Mouse (Mus musculus) hindbrain, embryonic 11.5 days (tissue): ENCODE data around the gene Vti1b. TPM values are rescaled to one million over a fixed set of nuclear protein-coding genes. Genes with fewer than 3 reads are reported as not detected.

ENCODE experiments used
- ATAC-seq: fragments of 200-750 bp; cut with Nextera tagmentation; 2 replicates; pipeline ENCODE4 v1.8.0; 2017; ENCODE audit warnings: mild to moderate bottlenecking, moderate TSS enrichment, moderate library complexity; ENCODE audit not compliant: low FRiP score
- DNase-seq: peaks from one replicate; pipeline ENCODE4 v3.0.0-alpha.2; 2015; ENCODE audit warnings: low spot score
- H3K27ac ChIP-seq: fragments of 300-500 bp; sonication (generic); 2 replicates; pipeline ENCODE4 v1.5.1; 2014; ENCODE audit warnings: mild to moderate bottlenecking, low read depth, low read length
- H3K27me3 ChIP-seq: fragments of 300-500 bp; sonication (generic); 2 replicates; pipeline ENCODE4 v1.6.1; 2014; ENCODE audit warnings: mild to moderate bottlenecking, low read length, moderate library complexity, mixed read lengths; ENCODE audit not compliant: control insufficient read depth, insufficient read depth
- H3K36me3 ChIP-seq: fragments of 300-500 bp; sonication (generic); 2 replicates; pipeline ENCODE4 v1.6.1; 2014; ENCODE audit warnings: mild to moderate bottlenecking, low read length, moderate library complexity, mixed read lengths; ENCODE audit not compliant: control insufficient read depth, insufficient read depth
- H3K4me1 ChIP-seq: fragments of 300-500 bp; sonication (generic); replicated peaks from 2 replicates; pipeline ENCODE4 v1.6.1; 2014; ENCODE audit warnings: low read length, mixed read lengths; ENCODE audit not compliant: control insufficient read depth, insufficient read depth
- H3K4me2 ChIP-seq: fragments of 300-500 bp; sonication (generic); replicated peaks from 2 replicates; pipeline ENCODE4 v1.6.1; 2014; ENCODE audit warnings: mild to moderate bottlenecking, low read depth, low read length
- H3K4me3 ChIP-seq: fragments of 300-500 bp; sonication (generic); 2 replicates; pipeline ENCODE4 v1.5.1; 2014; ENCODE audit warnings: low read depth, low read length
- H3K9ac ChIP-seq: fragments of 300-500 bp; sonication (generic); 2 replicates; pipeline ENCODE4 v1.6.1; 2014; ENCODE audit warnings: low read depth, low read length
- H3K9me3 ChIP-seq: fragments of 300-500 bp; sonication (generic); 2 replicates; pipeline ENCODE4 v1.6.1; 2016; ENCODE audit warnings: low read length; ENCODE audit not compliant: control insufficient read depth
- WGBS: fragments of 180-500 bp; shearing (Covaris S2); extraction: QIAGEN DNeasy Blood & Tissue Kit; methylation state at CpG from one replicate; pipeline ENCODE4 v1.1.7; 2014; 5-methylcytosine and 5-hydroxymethylcytosine counted together
- polyA plus RNA-seq: library from polyadenylated mRNA; unstranded; fragments of >200 nt; fragmentation: Nextera tagmentation; extraction: Ambion mirVana; gene quantifications from 2 replicates; pipeline ENCODE4 v1.2.1, GENCODE M21; 2014

Gene Vti1b
- polyA plus RNA-seq = 119 and 121 TPM in 2 replicates

GRCm38 (mm10) chr12:79172019-79172941 lies at the start of gene Vti1b:
TSS of gene Vti1b (minus strand) at chr12:79172667.
- WGBS = under 1% methylated on average over 70 of the region's 73 CpGs
- ATAC-seq (peak; percentile 98), DNase-seq (peak; percentile 89)
- Histone ChIP-seq H3K9me3 (no peaks in the 10 kb centered on the region), H3K4me1 (0 out of 2 replicates have a peak, but pooled peaks cover 2% of the 10 kb centered on the region), H3K4me3 (peak within 1 kb of the TSS; percentile 92), H3K27ac (peak within 1 kb of the TSS; percentile 87), H3K36me3 (no peaks in the 10 kb centered on the region), H3K9ac (peak within 1 kb of the TSS; percentile 89), H3K4me2 (peak within 1 kb of the TSS; percentile 57), H3K27me3 (no peaks in the 10 kb centered on the region)

DNA sequence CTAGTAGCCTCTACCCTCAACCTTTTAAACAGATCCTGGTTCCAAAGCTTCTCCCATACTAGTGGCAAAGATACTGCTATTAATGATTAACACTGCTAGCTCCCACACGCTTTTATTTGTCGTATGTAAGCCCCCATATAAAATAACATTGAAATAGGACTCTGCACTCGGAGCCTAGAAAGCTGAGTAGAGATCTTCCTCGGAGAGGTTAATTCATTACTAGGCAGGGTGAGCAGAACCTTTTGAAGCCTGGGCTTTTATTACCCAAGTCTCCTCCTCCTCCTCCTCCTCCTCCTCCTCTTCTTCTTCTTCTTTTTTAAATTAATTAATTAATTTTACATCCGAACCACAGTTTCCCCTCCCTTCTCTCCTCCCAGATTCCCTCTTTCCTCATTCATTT lies 45.0 kb upstream of the Vti1b start:
- 74% methylated on average over 4 of the region's 5 CpGs for WGBS
- H3K36me3 ChIP-seq = no peaks in the 10 kb centered on the region
- no peaks in the 10 kb centered on the region for H3K4me1 ChIP-seq
- H3K27ac ChIP-seq = no peak overlapping the region
- no peaks in the 10 kb centered on the region for H3K27me3 ChIP-seq
- H3K9me3 ChIP-seq = no peaks in the 10 kb centered on the region
- ATAC-seq = no peak
- DNase-seq = no peak
- H3K4me2 ChIP-seq = no peak overlapping the region
- H3K9ac ChIP-seq = no peak overlapping the region
- no peak overlapping the region for H3K4me3 ChIP-seq

GRCm38 (mm10) chr12:79211447-79211846 lies 39.0 kb upstream of the Vti1b start:
- Histone ChIP-seq H3K4me1 (no peaks in the 10 kb centered on the region), H3K27me3 (no peaks in the 10 kb centered on the region), H3K4me2 (no peak overlapping the region), H3K36me3 (no peaks in the 10 kb centered on the region), H3K9ac (no peak overlapping the region), H3K4me3 (no peak overlapping the region), H3K9me3 (no peaks in the 10 kb centered on the region), H3K27ac (no peak overlapping the region)
- DNase-seq = no peak
- no peak for ATAC-seq
- 87% methylated on average over 8 of the region's 8 CpGs for WGBS

DNA sequence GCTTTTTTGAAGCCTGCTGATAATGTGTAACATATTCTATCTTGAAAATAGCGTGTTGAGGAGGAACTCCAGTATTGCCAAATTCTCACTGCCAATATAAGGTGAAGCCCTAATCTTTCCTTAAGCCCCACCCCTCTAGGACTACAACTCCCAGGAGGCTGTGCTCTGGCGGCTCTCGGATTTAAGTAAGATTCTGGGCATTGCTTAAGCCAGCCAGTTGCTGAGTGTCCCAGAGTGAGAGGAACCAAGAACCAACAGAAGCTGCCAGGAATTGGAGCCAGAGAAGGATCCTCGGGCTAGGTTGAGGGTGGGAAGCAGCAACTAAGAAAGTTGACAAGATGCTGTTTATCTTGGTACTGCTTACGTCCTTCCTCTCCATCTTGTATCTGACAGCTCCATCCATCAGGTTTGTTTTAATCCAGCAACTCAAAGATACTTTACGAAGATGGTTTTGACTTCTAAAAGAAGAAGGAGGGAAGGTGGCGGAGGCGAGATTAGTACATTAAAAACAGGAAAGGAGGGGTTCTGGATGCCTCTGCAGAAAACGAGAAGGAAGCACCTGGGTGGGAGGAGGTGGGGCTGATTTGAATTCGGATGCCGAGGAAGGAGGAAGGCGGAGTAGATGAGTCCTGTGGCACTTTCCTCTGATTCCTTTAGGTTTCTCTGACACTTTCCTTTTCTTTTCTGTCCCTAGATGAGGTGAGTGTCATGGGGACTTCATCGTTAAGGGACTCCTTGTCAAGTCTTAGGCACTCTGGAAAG lies 36.4 kb upstream of the Vti1b start, which contains the start of gene Rdh12:
Rdh12 (plus strand) TSS at position 212 of the 762 bp plus-strand sequence.
- no peak for ATAC-seq
- 4% methylated on average over 13 of the region's 13 CpGs for WGBS

DNA sequence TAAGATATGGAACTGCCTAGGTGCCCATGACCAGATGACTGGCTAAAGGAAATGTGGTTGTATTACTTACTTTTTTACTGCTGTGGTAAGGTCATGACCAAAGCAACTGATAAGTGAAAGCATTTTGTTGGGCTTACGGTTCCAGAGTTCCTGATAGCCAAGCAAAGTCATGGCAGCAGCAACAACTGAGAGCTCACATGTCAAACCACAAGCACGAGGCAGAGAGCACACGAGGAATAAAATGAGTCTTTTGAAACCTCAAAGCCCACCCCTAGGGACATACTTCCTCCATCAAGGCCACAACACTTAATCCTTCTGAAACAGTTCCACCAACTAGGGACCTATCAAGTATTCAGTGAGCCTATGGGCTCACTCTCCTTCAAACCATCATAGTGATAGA lies 29.4 kb upstream of the Vti1b start:
- Histone ChIP-seq H3K27me3 (no peaks in the 10 kb centered on the region), H3K9me3 (no peaks in the 10 kb centered on the region), H3K27ac (no peak overlapping the region), H3K4me2 (no peak overlapping the region), H3K36me3 (no peaks in the 10 kb centered on the region), H3K4me3 (no peak overlapping the region), H3K9ac (no peak overlapping the region), H3K4me1 (no peaks in the 10 kb centered on the region)
- no peak for DNase-seq
- ATAC-seq = no peak
- 67% methylated on average over 3 of the region's 3 CpGs for WGBS

More for the DNA sequence above, 36.4 kb upstream of the Vti1b start, which contains the start of gene Rdh12:
- Histone ChIP-seq H3K9me3 (no peaks in the 10 kb centered on the region), H3K4me1 (no peaks in the 10 kb centered on the region), H3K4me2 (peak within 1 kb of the TSS; percentile 50), H3K4me3 (peak within 1 kb of the TSS; percentile 29), H3K27me3 (no peaks in the 10 kb centered on the region), H3K36me3 (no peaks in the 10 kb centered on the region), H3K9ac (peak within 1 kb of the TSS; percentile 17; the same call in 1 of the 2 replicates), H3K27ac (no peak within 1 kb of the TSS)
- peak; percentile 51 for DNase-seq

GRCm38 (mm10) chr12:79197105-79197504 lies 24.6 kb upstream of the Vti1b start:
- no peak for ATAC-seq
- Histone ChIP-seq H3K27ac (no peak overlapping the region), H3K36me3 (no peaks in the 10 kb centered on the region), H3K4me2 (no peak overlapping the region), H3K4me3 (no peak overlapping the region), H3K27me3 (no peaks in the 10 kb centered on the region), H3K9ac (no peak overlapping the region), H3K4me1 (no peaks in the 10 kb centered on the region), H3K9me3 (no peaks in the 10 kb centered on the region)
- 86% methylated on average over 5 of the region's 5 CpGs for WGBS
- DNase-seq = no peak

DNA sequence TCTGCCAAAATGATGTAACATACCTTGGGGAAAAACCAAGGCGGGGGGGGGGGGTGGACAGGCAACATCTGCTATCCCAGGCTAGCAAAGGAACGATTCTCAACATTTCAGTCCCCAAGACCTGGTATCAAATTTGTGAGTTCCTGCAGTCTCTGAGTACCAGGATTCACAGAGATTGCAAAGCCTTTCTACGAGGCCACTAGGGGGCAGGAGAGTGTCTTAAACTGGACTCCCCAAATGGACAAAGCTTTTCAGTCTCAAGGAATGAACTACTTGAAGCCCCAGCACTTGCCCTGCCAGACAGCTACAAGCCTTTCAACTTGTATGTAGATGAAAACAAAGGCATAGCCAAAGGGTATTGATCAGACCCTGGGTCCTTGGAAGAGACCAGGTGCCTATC lies 21.0 kb upstream of the Vti1b start:
- Histone ChIP-seq H3K27me3 (no peaks in the 10 kb centered on the region), H3K4me1 (0 out of 2 replicates have a peak, but pooled peaks cover 4% of the 10 kb centered on the region), H3K9ac (no peak overlapping the region), H3K4me2 (no peak overlapping the region), H3K4me3 (no peak overlapping the region), H3K27ac (no peak overlapping the region), H3K36me3 (no peaks in the 10 kb centered on the region), H3K9me3 (no peaks in the 10 kb centered on the region)
- WGBS = 9% methylated on average over 3 of the region's 3 CpGs
- DNase-seq (peak; percentile 79), ATAC-seq (no peak)

DNA sequence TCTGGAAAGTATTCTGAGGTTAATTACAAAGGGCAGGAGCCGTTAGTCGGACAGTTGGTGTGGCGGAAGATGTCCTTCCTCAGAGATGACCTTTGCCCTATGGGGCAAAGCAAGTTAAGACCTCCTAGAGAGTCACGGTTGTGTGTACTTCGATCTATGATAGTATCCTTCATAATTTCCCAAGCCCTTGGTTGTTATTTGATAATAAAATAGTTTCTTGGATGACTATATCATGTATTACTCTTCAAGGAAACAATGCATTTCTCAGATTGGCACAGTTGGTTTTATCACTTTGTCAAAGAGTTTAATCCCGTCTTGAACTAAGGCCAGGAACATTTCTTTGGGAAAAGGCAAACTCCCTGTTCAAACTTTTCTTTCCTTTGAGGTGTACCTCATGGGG lies 19.7 kb upstream of the Vti1b start, which contains the start of gene Rdh11:
Rdh11 (minus strand) TSS at position 101 of the 400 bp plus-strand sequence.
- Histone ChIP-seq H3K9ac (peak within 1 kb of the TSS; percentile 34), H3K4me3 (peak within 1 kb of the TSS; percentile 62), H3K36me3 (no peaks in the 10 kb centered on the region), H3K9me3 (no peaks in the 10 kb centered on the region), H3K27me3 (no peaks in the 10 kb centered on the region), H3K4me2 (peak within 1 kb of the TSS; percentile 62), H3K27ac (no peak within 1 kb of the TSS), H3K4me1 (0 out of 2 replicates have a peak, but pooled peaks cover 4% of the 10 kb centered on the region)
- peak; percentile 25; the same call in 1 of the 2 replicates for ATAC-seq
- 63% methylated on average over 6 of the region's 6 CpGs for WGBS
- DNase-seq = no peak
